Mouse (Mus musculus): ENCODE data around the gene Gm15091.
"Not testable (repeated sequence)": the region's sequence is repeated elsewhere in the genome, so short reads cannot be mapped to it uniquely, and the experiment has no call there.

The Gm15091 gene

GRCm38 (mm10) chrX:149941355-149941754 lies at the start of gene Gm15091:
Gm15091 (plus strand) TSS chrX:149941655.
- DNase-seq (ENCODE audit: low read depth, low spot score): not testable (repeated sequence)

All from retina, postnatal 7 days (tissue).